Mouse (Mus musculus) cerebellum, adult 11-12 months (tissue): Measurements from ENCODE around the gene Foxi1.

ENCODE experiments used
- DNase-seq: peaks from one replicate; pipeline ENCODE4 v3.0.0; 2022

Gene Foxi1

DNA sequence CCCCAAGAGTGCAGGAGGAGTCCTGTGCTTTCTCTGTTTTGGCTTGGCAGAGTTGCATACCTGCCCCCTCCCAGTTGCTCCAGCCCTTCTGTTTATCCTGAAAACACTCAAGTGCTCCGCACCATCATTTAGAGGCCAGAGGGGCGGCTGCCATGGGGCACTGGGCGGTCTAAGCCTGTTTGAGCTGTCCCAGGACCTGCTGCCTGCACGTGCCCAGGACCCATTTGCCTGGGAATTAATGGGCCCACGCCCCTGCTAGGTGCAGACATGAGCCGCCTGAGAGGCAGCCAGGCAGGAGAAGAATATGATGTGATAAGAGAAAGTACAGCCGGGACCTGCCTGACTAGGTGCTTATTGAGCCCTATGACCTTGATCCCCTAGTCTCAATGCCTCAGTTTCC lies 52.7 kb downstream of the Foxi1 start:
- no peak for DNase-seq
